Mouse (Mus musculus): ENCODE measurements around the gene Prkcd. TPM values are rescaled to one million over a fixed set of nuclear protein-coding genes. Genes with fewer than 3 reads are reported as not detected.

The Prkcd gene
- total RNA-seq, 2 experiments from 2014 or later = 10.9 to 18.6 TPM

- peak; percentile 78 for DNase-seq
These were observed 51.9 kb downstream of the Prkcd start for GRCm38 (mm10) chr14:30573983-30574584.

- DNase-seq = no peak
These were observed 52.8 kb downstream of the Prkcd start for GRCm38 (mm10) chr14:30573235-30573634.

DNA sequence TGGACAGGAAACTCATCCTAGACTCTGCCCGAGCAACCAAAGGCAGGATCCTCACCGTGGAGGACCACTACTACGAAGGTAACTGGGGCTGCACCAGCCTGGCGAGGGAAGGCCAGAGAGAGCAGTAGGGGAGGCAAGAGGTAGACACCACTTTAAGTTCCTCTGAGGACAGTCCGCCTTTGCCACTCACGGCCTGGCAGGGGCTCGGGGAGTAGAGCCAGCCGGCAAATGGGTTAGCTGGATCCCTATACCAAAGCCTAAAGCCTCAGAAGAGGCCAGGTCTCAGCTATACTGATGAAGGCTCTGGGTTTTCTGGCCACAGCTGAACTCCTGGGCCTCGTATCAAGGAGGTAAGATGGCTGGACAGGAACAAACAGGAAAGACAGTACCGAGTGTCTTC is 53.8 kb downstream of the Prkcd start:
- DNase-seq = no peak

DNA sequence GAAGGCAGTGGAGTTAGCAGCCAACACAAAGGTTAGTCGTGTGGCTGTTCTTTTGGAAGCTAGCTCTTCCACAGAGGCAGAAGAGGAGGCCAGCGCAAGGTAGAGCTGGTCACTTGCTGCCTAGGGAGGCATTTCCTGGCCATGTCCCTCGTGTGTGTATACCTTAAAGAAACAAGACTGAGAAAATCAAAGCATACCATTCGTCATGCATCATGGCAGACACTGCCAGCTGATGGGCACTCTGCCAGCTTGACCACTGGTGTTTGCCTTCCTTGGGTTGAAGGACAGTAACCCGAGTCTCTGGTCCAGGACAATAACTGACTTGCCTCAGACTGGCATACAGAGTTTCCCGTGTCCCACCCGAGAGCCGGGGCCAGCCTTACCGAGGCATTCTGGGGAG is 55.7 kb downstream of the Prkcd start:
- DNase-seq = no peak

- DNase-seq = no peak
These were observed 58.0 kb downstream of the Prkcd start for GRCm38 (mm10) chr14:30568016-30568415.

- DNase-seq = no peak
These were observed 59.7 kb downstream of the Prkcd start for GRCm38 (mm10) chr14:30566317-30566716.

DNA sequence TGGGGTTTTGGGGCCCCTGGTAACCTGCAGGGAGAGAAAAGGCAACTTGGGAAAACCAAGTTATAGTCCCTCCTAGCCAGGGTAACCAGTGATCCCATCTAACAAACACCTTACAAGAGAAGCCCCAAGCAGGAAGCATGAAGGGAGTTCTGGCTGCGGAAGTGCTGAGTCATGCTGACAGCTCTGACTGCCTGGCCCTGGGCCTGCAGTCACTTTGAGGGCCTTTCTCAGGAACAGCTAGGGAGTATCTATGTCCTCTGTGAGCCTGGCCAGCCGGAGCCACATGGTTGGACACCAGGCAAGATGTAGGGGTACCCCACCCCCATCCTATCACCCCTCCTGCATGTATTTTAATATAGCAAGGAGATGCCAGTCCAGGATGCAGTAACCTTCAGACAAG is 61.6 kb downstream of the Prkcd start:
- peak; percentile 44 for DNase-seq

- no peak for DNase-seq
These were observed 63.7 kb downstream of the Prkcd start for GRCm38 (mm10) chr14:30562343-30562742.

- peak; percentile 37 for DNase-seq
These were observed 64.4 kb downstream of the Prkcd start for GRCm38 (mm10) chr14:30561470-30562187.

DNA sequence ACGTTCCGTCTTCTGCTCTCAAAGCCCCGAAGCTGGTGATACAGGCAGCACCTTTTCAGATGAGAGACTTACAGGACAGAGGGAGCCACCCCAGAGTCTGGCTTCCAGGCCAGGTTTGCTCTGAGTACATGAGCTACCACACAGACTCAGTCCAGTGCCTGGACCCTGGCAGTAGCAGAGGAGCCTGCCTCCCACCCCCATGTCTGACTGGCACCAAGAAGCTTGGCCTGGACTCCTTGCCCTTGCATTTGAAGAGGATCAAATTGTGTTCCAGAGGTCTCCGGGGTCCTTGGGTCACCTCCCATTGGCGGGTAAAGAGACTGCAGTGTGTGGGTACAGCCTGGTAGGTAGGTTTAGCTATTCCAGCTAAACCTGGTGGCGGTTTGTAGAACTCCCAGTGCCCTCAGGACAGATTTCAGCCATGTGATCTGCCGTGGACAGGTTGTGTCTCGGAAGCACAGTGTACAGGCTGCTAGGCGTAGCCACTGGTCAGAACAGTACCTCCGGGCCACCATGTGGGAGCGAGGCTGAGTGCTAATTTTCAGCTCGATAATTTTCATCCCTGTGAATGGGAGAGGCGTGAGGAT is 65.1 kb downstream of the Prkcd start:
- DNase-seq = no peak

DNA sequence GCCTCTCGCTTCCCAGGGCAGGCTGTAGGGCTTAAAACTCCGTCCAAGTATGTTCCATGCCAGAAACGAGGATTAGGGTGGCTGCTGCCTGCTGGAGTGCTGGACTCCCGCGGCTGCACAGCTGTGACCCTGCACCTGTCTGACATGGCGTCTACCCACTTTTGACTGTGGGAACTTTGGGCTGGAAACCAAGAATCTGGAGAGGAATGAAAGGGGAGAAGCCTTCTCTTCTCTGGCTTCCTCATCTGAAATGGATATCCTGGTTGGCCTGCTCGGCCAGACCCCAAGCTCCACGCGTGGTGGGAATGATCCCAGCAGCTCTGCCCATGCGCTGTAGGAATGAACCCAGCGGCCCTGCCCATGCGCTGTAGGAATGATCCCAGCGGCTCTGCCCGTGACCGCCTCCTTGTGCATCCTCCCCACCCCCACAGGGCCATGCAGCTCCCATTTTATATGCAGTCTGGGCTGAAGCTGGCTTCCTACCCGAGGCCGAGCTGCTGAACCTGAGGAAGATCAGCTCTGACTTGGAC is 66.6 kb downstream of the Prkcd start:
- peak; percentile 67 for DNase-seq

DNA sequence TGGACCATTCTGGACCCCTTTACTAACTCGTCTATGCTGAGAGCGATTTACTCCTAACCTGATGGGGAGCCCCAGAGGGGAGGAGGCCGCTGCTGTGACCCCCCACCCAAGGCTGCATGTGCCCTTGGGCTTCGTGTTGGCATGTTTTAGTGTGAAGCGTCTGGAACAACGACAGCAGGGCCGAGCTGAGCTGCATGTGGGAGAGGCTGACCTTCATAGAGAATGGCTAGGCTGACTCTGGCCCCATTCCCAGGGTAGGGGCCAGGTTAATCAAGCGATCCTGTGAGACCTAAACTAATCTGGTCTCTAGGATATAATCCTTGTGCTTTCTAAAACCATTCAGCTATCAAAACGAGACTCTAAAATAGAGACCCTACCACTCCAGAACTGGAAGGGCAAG is 68.3 kb downstream of the Prkcd start:
- no peak for DNase-seq

DNA sequence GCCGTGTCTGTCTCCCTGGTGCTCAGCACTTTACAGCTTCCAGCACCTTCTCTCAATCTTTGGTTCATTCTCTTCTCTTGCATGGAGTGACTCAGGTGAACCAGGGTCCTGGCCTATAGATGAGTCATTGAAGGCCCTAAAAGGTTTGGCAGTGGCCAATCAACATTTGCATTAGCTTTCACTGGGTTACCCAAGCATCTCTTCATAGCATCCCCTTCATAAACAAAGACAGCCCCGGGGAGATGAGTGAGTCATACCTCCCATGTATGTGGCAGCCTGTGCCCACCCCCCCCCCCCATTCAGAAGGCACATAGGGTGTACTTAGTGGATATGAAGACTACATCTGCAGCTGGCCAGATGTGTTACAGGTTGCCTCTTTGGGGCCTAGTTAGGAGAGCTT is 69.4 kb downstream of the Prkcd start:
- DNase-seq = no peak

DNA sequence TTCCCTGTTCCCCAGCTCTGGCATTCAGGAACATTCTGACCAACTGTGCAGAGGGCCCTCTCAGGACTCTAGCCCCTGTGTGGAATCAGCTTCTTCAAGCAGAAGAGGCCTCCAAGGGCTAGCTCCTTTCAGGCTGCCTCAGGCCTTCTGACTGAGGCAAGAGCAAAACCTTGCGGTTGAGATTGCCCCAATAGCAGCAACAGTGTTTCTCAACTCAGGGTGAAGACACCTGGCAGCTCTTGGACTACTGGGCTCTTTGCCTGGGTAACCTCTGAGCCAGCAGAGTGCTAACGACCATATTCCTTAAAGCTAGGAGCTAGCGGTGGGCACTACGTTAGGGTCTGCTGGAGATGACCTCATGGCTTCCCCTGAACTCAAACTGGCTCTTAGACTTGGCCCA is 72.8 kb downstream of the Prkcd start:
- no peak for DNase-seq

GRCm38 (mm10) chr14:30551981-30552380 is 74.0 kb downstream of the Prkcd start:
- no peak for DNase-seq

- no peak for DNase-seq
These were observed 74.5 kb downstream of the Prkcd start for GRCm38 (mm10) chr14:30551509-30551908.

- DNase-seq = no peak
These were observed 75.6 kb downstream of the Prkcd start for GRCm38 (mm10) chr14:30550232-30551070.

DNA sequence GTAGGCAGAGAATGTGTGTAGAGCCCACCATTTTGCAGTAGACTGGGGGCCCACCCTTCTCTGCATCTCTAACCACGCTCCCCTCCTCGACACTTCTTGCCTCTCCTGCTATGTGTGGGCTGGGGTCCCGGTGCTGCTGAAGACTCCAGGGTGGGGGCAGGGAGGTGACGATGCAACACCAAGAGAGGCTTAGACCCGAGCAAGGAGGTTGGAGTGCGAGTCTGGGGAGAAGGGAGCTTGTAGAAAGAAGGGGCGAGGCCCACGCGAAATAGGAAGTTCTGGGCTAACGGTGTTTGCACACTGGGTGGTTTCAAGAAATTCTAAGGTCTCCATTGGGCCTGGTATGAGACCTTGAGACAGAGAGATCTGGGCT is 76.2 kb downstream of the Prkcd start:
- no peak for DNase-seq

GRCm38 (mm10) chr14:30548965-30549776 is 76.8 kb downstream of the Prkcd start:
- peak; percentile 97 for DNase-seq

- DNase-seq = peak; percentile 46
These were observed 77.8 kb downstream of the Prkcd start, which contains the start of gene Tkt for GRCm38 (mm10) chr14:30548131-30548720. TSS of gene Tkt (plus strand) at chr14:30548359.
